Mouse (Mus musculus) gastrocnemius, adult 8-10 months (tissue): Measurements from ENCODE around the gene Fbxw7. TPM values are rescaled to one million over a fixed set of nuclear protein-coding genes. Genes with fewer than 3 reads are reported as not detected.

Experiments
- DNase-seq, 2 experiments: peaks; one replicate each; pipeline ENCODE4 v3.0.0; 2022; ENCODE audit warnings: low spot score in 2 of 2
- total RNA-seq, 4 experiments: library from RNA; stranded (reverse); gene quantifications; 2 replicates each; pipeline ENCODE4 v1.2.4; 2022

The Fbxw7 gene
- total RNA-seq, 4 experiments from 2014 or later = 15.7 to 22.0 (median 19.0) TPM

- DNase-seq = no peak
Measured at GRCm38 (mm10) chr3:85024237-85024636, 209.2 kb downstream of the Fbxw7 start.

DNA sequence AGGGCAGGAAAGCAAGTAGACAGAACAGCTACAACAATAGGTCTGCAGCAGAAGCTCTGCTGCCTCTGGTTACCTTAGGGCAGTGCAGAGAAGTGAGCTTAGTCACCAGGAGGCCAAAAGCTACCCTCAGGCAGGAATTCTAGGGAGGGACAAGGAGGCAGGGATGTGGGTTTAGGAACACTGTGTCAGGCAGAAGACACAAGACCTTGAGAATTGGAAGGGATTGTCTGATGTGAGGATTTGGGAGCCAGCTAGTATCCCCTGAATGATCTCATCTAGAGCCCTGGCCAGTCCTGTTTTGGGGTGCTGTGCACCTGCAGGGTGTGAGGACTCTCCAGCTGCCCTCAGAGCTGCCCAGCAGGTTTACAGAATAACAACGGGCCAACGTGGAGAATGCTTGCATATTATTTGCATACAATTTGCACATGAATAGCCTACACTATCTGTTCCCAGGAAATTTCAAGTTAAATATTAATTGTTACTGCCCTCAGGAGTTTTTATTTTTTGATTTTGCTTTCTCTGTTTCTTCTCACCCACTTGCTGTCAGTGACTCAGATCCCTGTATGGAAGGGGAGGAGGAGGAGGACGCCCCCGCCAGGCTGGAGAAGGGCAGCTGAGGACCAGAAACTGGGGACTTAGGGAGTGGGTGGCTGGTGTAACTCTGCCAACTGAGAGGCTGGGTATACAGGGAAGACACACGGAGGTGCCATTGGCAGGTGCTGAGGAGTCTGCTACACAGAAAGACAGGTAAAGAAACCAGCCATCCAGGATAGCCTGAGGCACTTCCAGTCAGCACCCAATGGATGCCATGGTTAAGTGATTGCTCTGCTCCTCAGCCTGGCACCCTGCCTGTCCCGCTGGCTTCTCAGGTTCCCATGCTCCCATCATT lies 210.0 kb downstream of the Fbxw7 start:
- no peak for DNase-seq

Other genes with a start within 250 kb of the Fbxw7 start
- 10 to 100 TPM in 1 of 4 experiments, 1 to 10 TPM in 3; 7.6 to 10.4 (median 9.1) TPM for gene Arfip1, start 232.6 kb upstream of the Fbxw7 start, total RNA-seq
- gene Tigd4, start 221.7 kb upstream of the Fbxw7 start, total RNA-seq = 10 to 100 TPM in 1 of 4 experiments, 1 to 10 TPM in 3; 9.2 to 11.0 (median 9.7) TPM
- under 1 TPM; 0.39 to 0.92 (median 0.61) TPM for gene Tmem154, start 149.1 kb upstream of the Fbxw7 start, total RNA-seq